Mouse (Mus musculus) liver, embryonic 14.5 days (tissue): ENCODE measurements at regions not wholly inside any gene's neighbourhood (a gene's known extent, or its start where the extent isn't known, plus 50 kb on each side); places are given as distances from the start of the nearest gene placed in this dataset.

Experiments
- CTCF ChIP-seq: IDR thresholded peaks from 2 replicates; pipeline ENCODE4 v1.5.1; 2016; ENCODE audit warnings: antibody characterized with exemption, low read depth, control low read depth
- EP300 ChIP-seq: IDR thresholded peaks from 2 replicates; pipeline ENCODE4 v1.6.1; 2016; ENCODE audit warnings: antibody characterized with exemption, low read depth

- TF ChIP-seq CTCF = no peak
- TF ChIP-seq EP300 = no peak
Observed at GRCm38 (mm10) chr6:99887904-99888303, 161.7 kb upstream of the Prok2 start.
